Mouse (Mus musculus) spleen, adult 2 months (tissue): Measurements from ENCODE around the gene Rnasel.

ENCODE experiments used
- CTCF ChIP-seq: fragments of 200-500 bp; IDR thresholded peaks from 2 replicates; pipeline ENCODE4 v1.5.1; 2011; ENCODE audit warnings: mild to moderate bottlenecking, inconsistent platforms; ENCODE audit not compliant: insufficient read depth, insufficient read length, insufficient replicate concordance; ENCODE audit errors: extremely low read depth
- POLR2A ChIP-seq: fragments of 200-500 bp; IDR thresholded peaks from 2 replicates; pipeline ENCODE4 v1.6.1; 2011; ENCODE audit warnings: low read depth, low read length, inconsistent platforms

GRCm38 (mm10) chr1:153740775-153741400 is 8.3 kb upstream of the Rnasel start:
- TF ChIP-seq POLR2A, result no peak
- no peak for TF ChIP-seq CTCF
